Mouse (Mus musculus) intestine, embryonic 15.5 days (tissue): ENCODE results near the gene Haus5. TPM values are rescaled to one million over a fixed set of nuclear protein-coding genes. Genes with fewer than 3 reads are reported as not detected.

Experiments
- polyA plus RNA-seq: library from polyadenylated mRNA; unstranded; fragments of >200 nt; fragmentation: Nextera tagmentation; extraction: Ambion mirVana; gene quantifications from 2 replicates; pipeline ENCODE4 v1.2.1, GENCODE M21; 2015

Gene Haus5
- polyA plus RNA-seq, 1 experiment from 2014 or later: 40.5 TPM

Other genes starting within 250 kb of the Haus5 start
- gene Hcst, start 245.1 kb downstream of the Haus5 start, polyA plus RNA-seq: 2.2 and 2.5 TPM in 2 replicates
- 2.1 and 2.4 TPM in 2 replicates for gene Nfkbid, start 243.3 kb downstream of the Haus5 start, polyA plus RNA-seq
- 39.0 and 40.8 TPM in 2 replicates for gene Aplp1, start 219.5 kb downstream of the Haus5 start, polyA plus RNA-seq
- gene Kirrel2, start 207.3 kb downstream of the Haus5 start, polyA plus RNA-seq: 2.0 and 3.0 TPM in 2 replicates
- 1.3 and 3.3 TPM in 2 replicates for gene Nphs1, start 206.7 kb downstream of the Haus5 start, polyA plus RNA-seq
- gene Prodh2, start 171.4 kb downstream of the Haus5 start, polyA plus RNA-seq: 5.0 and 5.2 TPM in 2 replicates
- gene Arhgap33, start 129.9 kb downstream of the Haus5 start, polyA plus RNA-seq: 7.4 and 7.8 TPM in 2 replicates
- 37.8 and 41.5 TPM in 2 replicates for gene Hspb6, start 112.8 kb downstream of the Haus5 start, polyA plus RNA-seq
- 8.7 and 10.0 TPM in 2 replicates for gene Proser3, start 112.7 kb downstream of the Haus5 start, polyA plus RNA-seq
- gene Lin37, start 105.2 kb downstream of the Haus5 start, polyA plus RNA-seq: 46.3 and 48.4 TPM in 2 replicates
- 73.4 and 76.6 TPM in 2 replicates for gene U2af1l4, start 101.7 kb downstream of the Haus5 start, polyA plus RNA-seq
- gene Gm49396, start 101.7 kb downstream of the Haus5 start, polyA plus RNA-seq: 9.0 and 10.3 TPM in 2 replicates
- 148 and 151 TPM in 2 replicates for gene Psenen, start 101.4 kb downstream of the Haus5 start, polyA plus RNA-seq
- 2.2 and 2.9 TPM in 2 replicates for gene Igflr1, start 99.6 kb downstream of the Haus5 start, polyA plus RNA-seq
- gene Kmt2b, start 76.3 kb downstream of the Haus5 start, polyA plus RNA-seq: 6.5 and 7.2 TPM in 2 replicates
- gene Zbtb32, start 66.1 kb downstream of the Haus5 start, polyA plus RNA-seq: 0.87 and 1.6 TPM in 2 replicates
- gene Upk1a, start 52.1 kb downstream of the Haus5 start, polyA plus RNA-seq: 8.5 and 10.0 TPM in 2 replicates
- 1,191 and 1,300 TPM in 2 replicates for gene Cox6b1, start 38.8 kb downstream of the Haus5 start, polyA plus RNA-seq
- not detected in 2 replicates for gene Etv2, start 29.1 kb downstream of the Haus5 start, polyA plus RNA-seq
- gene Rbm42, start 14.7 kb downstream of the Haus5 start, polyA plus RNA-seq: 102 and 107 TPM in 2 replicates
- not detected in 2 replicates for gene Pmis2, start 6.6 kb upstream of the Haus5 start, polyA plus RNA-seq
- 3.2 and 4.7 TPM in 2 replicates for gene 2200002J24Rik, start 33.9 kb upstream of the Haus5 start, polyA plus RNA-seq
- gene Atp4a, start 47.2 kb upstream of the Haus5 start, polyA plus RNA-seq: 1.3 and 2.0 TPM in 2 replicates
- 220 and 257 TPM in 2 replicates for gene Tmem147, start 64.5 kb upstream of the Haus5 start, polyA plus RNA-seq
- gene Gapdhs, start 78.7 kb upstream of the Haus5 start, polyA plus RNA-seq: 0.10 and 0.33 TPM in 2 replicates
- 1.4 TPM in 2 replicates for gene Sbsn, start 86.5 kb upstream of the Haus5 start, polyA plus RNA-seq
- 4.6 and 5.3 TPM in 2 replicates for gene Dmkn, start 98.8 kb upstream of the Haus5 start, polyA plus RNA-seq
- gene Krtdap, start 122.9 kb upstream of the Haus5 start, polyA plus RNA-seq: 1.9 and 2.8 TPM in 2 replicates
- 10.9 and 15.5 TPM in 2 replicates for gene Ffar2, start 158.8 kb upstream of the Haus5 start, polyA plus RNA-seq
- 0.54 and 0.83 TPM in 2 replicates for gene Ffar3, start 191.2 kb upstream of the Haus5 start, polyA plus RNA-seq
- 0.25 and 0.27 TPM in 2 replicates for gene Ffar1, start 196.6 kb upstream of the Haus5 start, polyA plus RNA-seq
- 0.38 and 0.59 TPM in 2 replicates for gene Cd22, start 215.3 kb upstream of the Haus5 start, polyA plus RNA-seq
- gene Mag, start 249.9 kb upstream of the Haus5 start, polyA plus RNA-seq: 0.24 and 0.40 TPM in 2 replicates